Mouse (Mus musculus) cortical plate, adult 2 months (tissue): ENCODE data around the gene Zmat5. TPM values are rescaled to one million over a fixed set of nuclear protein-coding genes. Genes with fewer than 3 reads are reported as not detected.

Experiments
- H3K27ac ChIP-seq: fragments of 200-500 bp; 2 replicates; pipeline ENCODE4 v1.5.1; 2012; ENCODE audit warnings: low read length, control low read depth, inconsistent platforms; ENCODE audit not compliant: insufficient read depth
- H3K4me1 ChIP-seq: fragments of 200-500 bp; 2 replicates; pipeline ENCODE4 v1.6.1; 2011; ENCODE audit warnings: low read length; ENCODE audit not compliant: control insufficient read depth, insufficient read depth
- H3K4me3 ChIP-seq: fragments of 200-500 bp; 2 replicates; pipeline ENCODE4 v1.5.1; 2011; ENCODE audit warnings: mild to moderate bottlenecking, low read length, control low read depth; ENCODE audit not compliant: insufficient read depth
- CTCF ChIP-seq: fragments of 200-500 bp; IDR thresholded peaks from 2 replicates; pipeline ENCODE4 v1.5.1; 2011; ENCODE audit warnings: mild to moderate bottlenecking, control low read depth, low read length; ENCODE audit not compliant: insufficient read depth; ENCODE audit errors: extremely low read depth
- POLR2A ChIP-seq: fragments of 200-500 bp; IDR thresholded peaks from 2 replicates; pipeline ENCODE4 v1.6.1; 2011; ENCODE audit warnings: mild to moderate bottlenecking, low read length, control low read depth; ENCODE audit not compliant: insufficient read depth; ENCODE audit errors: extremely low read depth
- polyA plus RNA-seq: library from polyadenylated mRNA; depleted of rRNA; stranded (reverse); fragments of >200 nt; gene quantifications from 2 replicates; pipeline ENCODE4 v1.2.3, GENCODE M21; 2012

Gene Zmat5
- polyA plus RNA-seq, 1 experiment = 52.6 TPM

DNA sequence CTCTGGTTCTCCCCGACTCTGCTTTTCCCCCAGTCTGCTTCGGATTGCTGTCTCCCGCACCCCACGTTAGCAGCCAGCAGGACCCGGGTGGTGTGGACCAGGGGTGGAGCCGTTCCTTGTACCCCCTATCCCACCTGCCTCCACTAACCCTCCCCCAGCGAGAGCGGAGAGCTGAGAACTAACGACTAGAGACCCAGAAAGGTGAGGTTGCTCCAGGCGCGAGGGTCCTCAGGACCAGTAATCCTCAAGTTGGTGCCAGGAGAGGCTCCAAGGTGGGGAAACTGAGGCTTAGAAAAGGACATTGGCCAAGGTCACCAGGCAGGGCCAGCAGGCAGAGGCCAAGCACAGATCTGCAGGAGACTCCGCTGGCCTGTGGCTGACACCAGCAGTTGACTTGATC lies 42.8 kb downstream of the Zmat5 start:
- Histone ChIP-seq H3K27ac (no peak overlapping the region), H3K4me3 (peak overlapping the region; percentile 8), H3K4me1 (no peaks in the 10 kb centered on the region)
- no peak for TF ChIP-seq CTCF
- TF ChIP-seq POLR2A = no peak

- TF ChIP-seq POLR2A = no peak
- no peak for TF ChIP-seq CTCF
- no peak overlapping the region for H3K27ac ChIP-seq
- no peak overlapping the region for H3K4me3 ChIP-seq
- H3K4me1 ChIP-seq = no peaks in the 10 kb centered on the region
Measured at GRCm38 (mm10) chr11:4750263-4750662, 45.8 kb downstream of the Zmat5 start.

- Histone ChIP-seq H3K27ac (no peak overlapping the region), H3K4me1 (no peaks in the 10 kb centered on the region)
- TF ChIP-seq CTCF = no peak
- TF ChIP-seq POLR2A = no peak
Measured at GRCm38 (mm10) chr11:4752836-4753235, 48.4 kb downstream of the Zmat5 start.

GRCm38 (mm10) chr11:4754036-4754435 lies 49.6 kb downstream of the Zmat5 start:
- TF ChIP-seq CTCF (0 out of 2 replicates have a peak, but pooled peaks have one; percentile 5), POLR2A (no peak)
- no peak overlapping the region for H3K4me3 ChIP-seq
- H3K4me1 ChIP-seq = no peaks in the 10 kb centered on the region
- no peak overlapping the region for H3K27ac ChIP-seq

More at GRCm38 (mm10) chr11:4752836-4753235, 48.4 kb downstream of the Zmat5 start:
- no peak overlapping the region for H3K4me3 ChIP-seq

DNA sequence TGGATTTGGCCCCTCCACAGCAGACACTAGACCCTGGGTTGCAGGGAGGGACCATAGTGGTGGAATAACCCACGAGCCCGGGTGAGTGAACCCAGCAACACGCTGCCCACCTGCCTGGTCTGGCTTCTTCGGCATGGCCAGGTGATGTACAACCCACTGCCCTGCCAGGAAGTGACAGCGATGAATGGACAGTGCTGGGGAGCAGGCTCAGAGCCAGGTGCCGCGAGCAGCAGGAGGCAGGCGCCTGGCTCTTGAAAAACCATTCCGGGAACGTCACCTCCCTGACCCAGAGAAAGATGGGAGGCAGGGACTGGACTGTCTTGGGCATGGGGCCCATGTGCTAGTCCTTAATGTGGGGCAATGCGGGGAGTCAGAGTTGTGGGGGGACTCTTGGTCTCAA lies 50.4 kb downstream of the Zmat5 start:
- Histone ChIP-seq H3K4me1 (no peaks in the 10 kb centered on the region), H3K27ac (no peak overlapping the region), H3K4me3 (no peak overlapping the region)
- TF ChIP-seq CTCF = no peak

GRCm38 (mm10) chr11:4756460-4756859 lies 52.0 kb downstream of the Zmat5 start:
- no peak overlapping the region for H3K27ac ChIP-seq
- TF ChIP-seq CTCF (no peak), POLR2A (no peak)

GRCm38 (mm10) chr11:4756984-4757788 lies 52.7 kb downstream of the Zmat5 start:
- no peaks in the 10 kb centered on the region for H3K4me1 ChIP-seq
- H3K27ac ChIP-seq = no peak overlapping the region
- no peak for TF ChIP-seq CTCF
- no peak overlapping the region for H3K4me3 ChIP-seq

More at GRCm38 (mm10) chr11:4756460-4756859, 52.0 kb downstream of the Zmat5 start:
- Histone ChIP-seq H3K4me3 (no peak overlapping the region), H3K4me1 (no peaks in the 10 kb centered on the region)

DNA sequence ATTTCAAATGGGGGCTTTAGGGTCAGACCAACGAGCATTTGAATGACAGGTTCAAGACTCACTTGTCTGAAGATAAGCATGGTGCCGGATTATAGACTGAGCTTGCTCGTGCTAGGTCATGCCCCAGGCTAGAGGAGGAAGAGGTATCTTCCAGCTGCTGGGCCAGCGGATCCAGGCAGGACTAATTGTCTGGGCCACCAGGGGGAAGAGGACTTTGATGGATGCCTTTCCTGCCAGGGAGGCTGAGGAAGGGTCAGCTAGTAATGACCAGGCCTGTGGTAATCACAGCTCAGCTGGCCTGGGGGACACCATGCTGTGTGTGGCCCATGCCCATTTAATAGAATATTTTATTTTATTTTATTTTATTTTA lies 53.3 kb downstream of the Zmat5 start:
- H3K27ac ChIP-seq = no peak overlapping the region
- TF ChIP-seq POLR2A (no peak), CTCF (no peak)
- H3K4me1 ChIP-seq = no peaks in the 10 kb centered on the region
- no peak overlapping the region for H3K4me3 ChIP-seq

- Histone ChIP-seq H3K4me1 (no peaks in the 10 kb centered on the region), H3K27ac (no peak overlapping the region), H3K4me3 (no peak overlapping the region)
- TF ChIP-seq CTCF = no peak
- no peak for TF ChIP-seq POLR2A
Measured at GRCm38 (mm10) chr11:4760438-4760837, 56.0 kb downstream of the Zmat5 start.

DNA sequence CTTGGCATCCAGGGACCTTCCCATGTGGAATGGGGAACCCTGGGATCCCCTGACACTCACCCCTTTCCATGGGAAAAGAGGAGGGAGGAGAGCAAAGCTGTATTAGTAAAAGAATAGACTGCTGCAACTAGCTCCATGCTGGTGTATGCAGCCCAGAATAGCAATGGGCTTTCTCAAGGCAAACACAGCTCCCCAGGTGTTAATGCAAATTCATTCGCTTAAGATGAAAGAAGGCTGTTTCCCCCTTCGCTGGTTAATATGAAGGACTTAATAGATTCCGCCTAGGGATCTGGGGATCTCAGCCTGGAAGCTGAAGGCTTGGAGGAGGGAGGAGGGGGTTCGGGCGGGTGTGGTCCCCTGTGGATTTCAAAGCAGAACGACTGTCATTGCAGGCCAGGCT lies 57.5 kb downstream of the Zmat5 start:
- no peak overlapping the region for H3K4me3 ChIP-seq
- no peaks in the 10 kb centered on the region for H3K4me1 ChIP-seq
- TF ChIP-seq POLR2A (no peak), CTCF (no peak)
- no peak overlapping the region for H3K27ac ChIP-seq
